Mouse (Mus musculus): ENCODE data around the gene Tmsb15a.
"Not testable (repeated sequence)": the region's sequence is repeated elsewhere in the genome, so short reads cannot be mapped to it uniquely, and the experiment has no call there.

Gene Tmsb15a

GRCm38 (mm10) chrX:135725161-135725560 lies at the start of gene Tmsb15a:
Gene Tmsb15a (minus strand): TSS chrX:135725261.
- in situ Hi-C loops (cut with MseI, MboI) = no loop called here

- in situ Hi-C loops (cut with MseI, MboI) = no loop called here
These were observed 43.5 kb upstream of the Tmsb15a start for GRCm38 (mm10) chrX:135768565-135768964.

GRCm38 (mm10) chrX:135768043-135768548 lies 43.0 kb upstream of the Tmsb15a start:
- in situ Hi-C loops (cut with MseI, MboI) = no loop called here

DNA sequence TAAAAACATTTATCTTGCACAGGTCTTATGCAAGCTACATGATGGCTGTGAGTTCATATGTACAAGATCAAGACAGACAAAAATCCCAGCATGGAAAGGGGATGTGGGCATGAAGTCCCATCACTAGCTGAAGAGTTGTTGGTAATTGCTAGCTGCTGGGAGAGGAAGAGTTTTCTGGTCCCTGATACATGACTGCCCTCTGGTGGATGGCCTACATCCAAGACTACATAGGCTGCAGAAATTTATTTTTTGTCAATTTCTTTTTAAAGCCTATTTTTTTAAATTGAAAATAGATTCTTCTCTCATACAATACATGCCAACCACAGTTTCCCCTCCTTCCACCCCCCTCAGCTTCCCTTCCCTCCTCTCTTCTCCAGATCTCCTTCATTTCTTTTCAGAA lies 36.6 kb upstream of the Tmsb15a start:
- in situ Hi-C loops (cut with MseI, MboI) = no loop called here

- in situ Hi-C loops (cut with MseI, MboI) = no loop called here
These were observed 27.8 kb upstream of the Tmsb15a start for GRCm38 (mm10) chrX:135752832-135753231.

- in situ Hi-C loops (cut with MseI, MboI) = not testable (repeated sequence)
These were observed 20.3 kb upstream of the Tmsb15a start for GRCm38 (mm10) chrX:135745376-135745775.

DNA sequence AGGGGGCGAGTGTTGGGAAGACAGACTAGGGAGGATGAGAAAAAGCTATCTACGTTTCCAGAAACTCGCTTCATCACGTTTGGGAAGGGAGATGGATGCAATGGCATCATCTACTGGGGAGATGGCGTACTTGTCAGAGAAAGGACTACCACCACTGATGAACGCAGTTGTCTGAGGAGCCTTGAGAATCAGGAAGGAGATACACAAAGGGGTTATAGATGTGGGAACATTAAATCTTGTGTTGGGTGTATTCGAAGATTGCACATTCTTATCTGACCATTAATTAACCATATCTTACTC lies 17.9 kb upstream of the Tmsb15a start:
- in situ Hi-C loops (cut with MseI, MboI) = no loop called here

GRCm38 (mm10) chrX:135742304-135743055 lies 17.4 kb upstream of the Tmsb15a start, which contains the start of the genes Armcx5 and Gprasp1:
Gene Armcx5 (plus strand): TSS chrX:135742733.
Gene Gprasp1 (plus strand): TSS chrX:135742733.
- in situ Hi-C loops (cut with MseI, MboI) = no loop called here

DNA sequence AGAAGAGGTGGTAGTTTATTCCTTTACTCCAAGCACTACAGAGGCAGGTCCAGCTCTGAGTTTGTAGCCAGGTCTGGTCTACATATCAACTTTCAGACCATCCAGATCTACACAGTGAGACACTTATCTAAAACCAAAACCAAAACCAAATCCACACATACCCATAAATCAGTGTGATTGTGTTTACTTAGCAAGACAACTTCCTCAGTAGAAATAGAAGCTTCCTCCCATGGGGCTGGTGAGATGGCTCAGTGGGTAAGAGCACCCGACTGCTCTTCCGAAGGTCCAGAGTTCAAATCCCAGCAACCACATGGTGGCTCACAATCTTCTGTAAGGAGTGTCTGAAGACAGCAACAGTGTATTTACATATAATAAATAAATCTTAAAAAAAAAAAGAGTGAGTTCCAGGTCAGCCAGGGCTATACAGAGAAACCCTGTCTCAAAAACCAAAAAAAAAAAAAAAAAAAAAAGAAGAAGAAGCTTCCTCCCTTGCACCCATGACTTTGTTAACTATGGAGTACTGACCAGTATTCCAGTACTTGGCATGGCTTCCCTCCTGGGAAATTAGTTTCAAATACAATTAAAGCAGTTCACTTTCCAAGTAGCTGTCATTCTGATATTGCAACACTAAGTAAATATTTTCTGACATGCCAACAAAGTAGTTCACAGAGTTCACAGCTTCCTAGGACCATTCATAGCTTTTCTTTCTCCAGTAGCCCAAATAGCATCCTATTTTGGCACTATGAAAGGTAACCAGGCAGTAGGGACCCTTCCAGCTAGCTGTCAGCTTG lies 13.9 kb upstream of the Tmsb15a start:
- in situ Hi-C loops (cut with MseI, MboI) = no loop called here

- in situ Hi-C loops (cut with MseI, MboI) = loop anchor here in 1 of 2 experiments (10.0 kb wide), 1 partner anchor 62 kb away; no protein-coding TSS in a partner anchor
These were observed 12.2 kb downstream of the Tmsb15a start for GRCm38 (mm10) chrX:135712845-135713244.

GRCm38 (mm10) chrX:135704349-135704748 lies 20.7 kb downstream of the Tmsb15a start:
- in situ Hi-C loops (cut with MseI, MboI) = no loop called here

DNA sequence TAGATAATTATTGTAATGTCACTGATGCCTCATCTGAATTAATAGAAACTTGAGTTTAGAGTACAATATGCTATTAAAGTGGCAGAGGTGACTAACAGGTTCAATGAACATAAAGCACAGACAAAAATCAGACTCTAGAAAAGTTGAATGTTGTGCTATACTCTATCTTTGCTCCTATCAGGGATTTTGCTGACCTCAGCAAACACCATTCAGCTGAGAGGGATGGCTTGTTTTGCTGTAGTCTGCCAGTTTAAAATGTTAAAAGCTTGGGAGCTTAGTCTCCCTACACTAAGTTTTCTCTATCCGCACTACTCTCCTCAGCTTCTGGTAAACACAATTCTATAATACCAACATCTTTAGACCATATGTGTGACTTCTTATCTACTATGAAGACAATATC lies 21.9 kb downstream of the Tmsb15a start:
- in situ Hi-C loops (cut with MseI, MboI) = no loop called here

- in situ Hi-C loops (cut with MseI, MboI) = no loop called here
These were observed 31.4 kb downstream of the Tmsb15a start, which contains the start of gene Tcp11x2 for GRCm38 (mm10) chrX:135693633-135694032. Gene Tcp11x2 (minus strand): TSS chrX:135693790.

DNA sequence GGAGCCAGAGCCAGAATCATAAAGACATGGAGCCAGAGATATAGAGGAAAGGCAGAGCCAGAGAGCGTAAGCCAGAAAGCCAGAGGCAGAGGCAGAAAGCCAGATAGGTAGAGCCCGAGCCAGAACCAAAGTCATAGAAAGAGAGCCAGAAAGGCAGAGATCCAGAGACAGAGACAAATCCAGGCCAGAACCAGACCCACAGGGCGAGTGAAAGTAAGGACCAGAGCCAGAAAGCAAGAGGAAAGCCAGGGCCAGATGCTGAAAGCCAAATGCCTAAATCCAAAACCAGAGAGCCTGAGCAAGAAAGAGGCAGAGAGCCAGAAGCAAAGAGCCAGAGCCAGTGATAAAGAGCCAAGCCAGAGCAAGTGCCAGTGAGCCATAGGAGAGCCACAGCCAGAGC lies 37.3 kb downstream of the Tmsb15a start:
- in situ Hi-C loops (cut with MseI, MboI) = no loop called here

- in situ Hi-C loops (cut with MseI, MboI) = no loop called here
These were observed 43.2 kb downstream of the Tmsb15a start for GRCm38 (mm10) chrX:135681858-135682257.

All from mouse trophoblast stem cell (cell line).